Mouse (Mus musculus) MEL (cell line): Measurements from ENCODE around the gene Tsc2. TPM values are rescaled to one million over a fixed set of nuclear protein-coding genes. Genes with fewer than 3 reads are reported as not detected.

Experiments
- DNase-seq: peaks from one replicate; pipeline ENCODE4 v3.0.0; 2011; ENCODE audit warnings: low read depth, low spot score
- H3K27ac ChIP-seq: 2 replicates; pipeline ENCODE4 v1.5.1; 2012; ENCODE audit warnings: low read depth, mild to moderate bottlenecking, control low read depth, low read length, moderate library complexity; ENCODE audit not compliant: control insufficient read depth
- H3K27me3 ChIP-seq, 2 experiments: fragments of 150-350 bp in 1 of 2; sonication (generic) in 1 of 2; 2 replicates each; pipeline ENCODE4 v1.6.1; 2012; ENCODE audit warnings: low read length in 2 of 2, mild to moderate bottlenecking in 2 of 2, improper control_type of control experiment in 1 of 2, moderate library complexity in 1 of 2; ENCODE audit not compliant: insufficient read depth in 2 of 2, control insufficient read depth in 1 of 2
- H3K36me3 ChIP-seq, 2 experiments: 2 replicates each; pipeline ENCODE4 v1.6.1; 2012 to 2014; ENCODE audit warnings: low read length in 2 of 2, improper control_type of control experiment in 1 of 2, inconsistent platforms in 1 of 2, mild to moderate bottlenecking in 1 of 2; ENCODE audit not compliant: insufficient read depth in 2 of 2, control insufficient read depth in 1 of 2
- H3K4me1 ChIP-seq, 2 experiments: fragments of 150-350 bp in 1 of 2; sonication (generic) in 1 of 2; 2 replicates each; pipeline ENCODE4 v1.6.1; 2012; ENCODE audit warnings: low read length in 2 of 2, improper control_type of control experiment in 1 of 2, mild to moderate bottlenecking in 1 of 2; ENCODE audit not compliant: insufficient read depth in 2 of 2, control insufficient read depth in 1 of 2
- H3K4me3 ChIP-seq, 2 experiments: fragments of 150-350 bp in 1 of 2; sonication (generic) in 1 of 2; 2 replicates each; pipeline ENCODE4 v1.5.1; 2012; ENCODE audit warnings: low read depth in 2 of 2, low read length in 2 of 2, mild to moderate bottlenecking in 2 of 2, moderate library complexity in 2 of 2, control low read depth in 1 of 2, improper control_type of control experiment in 1 of 2; ENCODE audit not compliant: control insufficient read depth in 1 of 2, insufficient read depth in 1 of 2
- H3K79me2 ChIP-seq: 2 replicates; pipeline ENCODE4 v1.6.1; 2012; ENCODE audit warnings: mild to moderate bottlenecking, low read length, moderate library complexity; ENCODE audit not compliant: control insufficient read depth, poor library complexity, insufficient read depth
- H3K9ac ChIP-seq: 2 replicates; pipeline ENCODE4 v1.6.1; 2012; ENCODE audit warnings: low read depth, mild to moderate bottlenecking, control low read depth, low read length, moderate library complexity; ENCODE audit not compliant: control insufficient read depth, poor library complexity, severe bottlenecking
- H3K9me3 ChIP-seq: fragments of 150-350 bp; sonication (generic); replicated peaks from 2 replicates; pipeline ENCODE4 v1.6.1; 2012; ENCODE audit warnings: mild to moderate bottlenecking, low read length, improper control_type of control experiment, moderate library complexity; ENCODE audit not compliant: insufficient read depth
- BHLHE40 ChIP-seq: IDR thresholded peaks from 2 replicates; pipeline ENCODE4 v1.6.1; 2012; ENCODE audit warnings: low read depth, mild to moderate bottlenecking, inconsistent platforms, low read length, improper control_type of control experiment, borderline replicate concordance
- CHD1 ChIP-seq: IDR thresholded peaks from 2 replicates; pipeline ENCODE4 v1.6.1; 2012; ENCODE audit warnings: low read depth, mild to moderate bottlenecking, inconsistent platforms, low read length, improper control_type of control experiment
- CTCF ChIP-seq, 3 experiments: IDR thresholded peaks in 2 of 3; conservative IDR thresholded peaks in 1 of 3; 2 replicates each; pipeline ENCODE4 v1.5.1; 2011 to 2012; ENCODE audit warnings: low read length in 3 of 3, low read depth in 2 of 3, mild to moderate bottlenecking in 2 of 3, improper control_type of control experiment in 1 of 3, inconsistent platforms in 1 of 3, mixed read lengths in 1 of 3, moderate library complexity in 1 of 3; ENCODE audit not compliant: control insufficient read depth in 1 of 3, insufficient read depth in 1 of 3, poor library complexity in 1 of 3, severe bottlenecking in 1 of 3
- E2F4 ChIP-seq: IDR thresholded peaks from 2 replicates; pipeline ENCODE4 v1.6.1; 2011; ENCODE audit warnings: low read depth, low read length, improper control_type of control experiment, borderline replicate concordance
- ETS1 ChIP-seq: IDR thresholded peaks from 2 replicates; pipeline ENCODE4 v1.6.1; 2012; ENCODE audit warnings: low read depth, mild to moderate bottlenecking, inconsistent platforms, low read length, improper control_type of control experiment, moderate library complexity
- GATA1 ChIP-seq: IDR thresholded peaks from 2 replicates; pipeline ENCODE4 v1.6.1; 2011; ENCODE audit warnings: low read depth, low read length, improper control_type of control experiment
- KAT2A ChIP-seq: conservative IDR thresholded peaks from 2 replicates; pipeline ENCODE4 v1.6.1; 2012; ENCODE audit warnings: low read depth, low read length, improper control_type of control experiment, inconsistent platforms
- MAFK ChIP-seq: IDR thresholded peaks from 2 replicates; pipeline ENCODE4 v1.6.1; 2011; ENCODE audit warnings: low read depth, mild to moderate bottlenecking, low read length, improper control_type of control experiment, borderline replicate concordance
- MAX ChIP-seq: IDR thresholded peaks from 2 replicates; pipeline ENCODE4 v1.6.1; 2011; ENCODE audit warnings: low read length, improper control_type of control experiment
- MYC ChIP-seq: IDR thresholded peaks from 2 replicates; pipeline ENCODE4 v1.6.1; 2011; ENCODE audit warnings: low read depth, mild to moderate bottlenecking, low read length, improper control_type of control experiment, moderate library complexity
- NELFE ChIP-seq: IDR thresholded peaks from 2 replicates; pipeline ENCODE4 v1.6.1; 2011; ENCODE audit warnings: low read depth, low read length, improper control_type of control experiment
- NRF1 ChIP-seq: IDR thresholded peaks from 2 replicates; pipeline ENCODE4 v1.6.1; 2014; ENCODE audit warnings: low read depth, mild to moderate bottlenecking, inconsistent platforms, low read length, improper control_type of control experiment, moderate library complexity; ENCODE audit not compliant: poor library complexity, insufficient read depth, severe bottlenecking
- POLR2A ChIP-seq, 2 experiments: IDR thresholded peaks; 2 replicates each; pipeline ENCODE4 v1.6.1; 2011 to 2012; ENCODE audit warnings: low read length in 2 of 2, mild to moderate bottlenecking in 2 of 2, control low read depth in 1 of 2, improper control_type of control experiment in 1 of 2, low read depth in 1 of 2, moderate library complexity in 1 of 2; ENCODE audit not compliant: control insufficient read depth in 1 of 2, insufficient read depth in 1 of 2, poor library complexity in 1 of 2
- POLR2AphosphoS2 ChIP-seq: IDR thresholded peaks from 2 replicates; pipeline ENCODE4 v1.6.1; 2011; ENCODE audit warnings: low read length, improper control_type of control experiment
- POLR2AphosphoS5 ChIP-seq: IDR thresholded peaks from 2 replicates; pipeline ENCODE4 v1.6.1; 2012; ENCODE audit warnings: low read depth, borderline replicate concordance, mild to moderate bottlenecking, inconsistent platforms, low read length, moderate library complexity, mixed read lengths
- RAD21 ChIP-seq: IDR thresholded peaks from 2 replicates; pipeline ENCODE4 v1.6.1; 2011; ENCODE audit warnings: mild to moderate bottlenecking, low read depth, low read length, improper control_type of control experiment
- RCOR1 ChIP-seq: IDR thresholded peaks from 2 replicates; pipeline ENCODE4 v1.6.1; 2012; ENCODE audit warnings: low read depth, mild to moderate bottlenecking, inconsistent platforms, low read length, improper control_type of control experiment
- SIN3A ChIP-seq: IDR thresholded peaks from 2 replicates; pipeline ENCODE4 v1.6.1; 2012; ENCODE audit warnings: low read length, improper control_type of control experiment, inconsistent platforms
- TAL1 ChIP-seq: IDR thresholded peaks from 2 replicates; pipeline ENCODE4 v1.6.1; 2012; ENCODE audit warnings: mild to moderate bottlenecking, inconsistent platforms, low read length, moderate library complexity, mixed read lengths
- TBP ChIP-seq: IDR thresholded peaks from 2 replicates; pipeline ENCODE4 v1.8.0; 2011; ENCODE audit warnings: low read depth, low read length, improper control_type of control experiment
- ZC3H11A ChIP-seq: IDR thresholded peaks from 2 replicates; pipeline ENCODE4 v1.6.1; 2012; ENCODE audit warnings: low read depth, mild to moderate bottlenecking, inconsistent platforms, low read length, improper control_type of control experiment
- ZKSCAN1 ChIP-seq: IDR thresholded peaks from 2 replicates; pipeline ENCODE4 v1.6.1; 2012; ENCODE audit warnings: low read depth, mild to moderate bottlenecking, inconsistent platforms, low read length, improper control_type of control experiment, moderate library complexity
- ZMIZ1 ChIP-seq: IDR thresholded peaks from 2 replicates; pipeline ENCODE4 v1.6.1; 2012; ENCODE audit warnings: low read depth, mild to moderate bottlenecking, inconsistent platforms, low read length, improper control_type of control experiment, moderate library complexity
- ZNF384 ChIP-seq: IDR thresholded peaks from 2 replicates; pipeline ENCODE4 v1.6.1; 2012; ENCODE audit warnings: low read depth, mild to moderate bottlenecking, inconsistent platforms, low read length, improper control_type of control experiment
- polyA plus RNA-seq, 2 experiments: library from polyadenylated mRNA; stranded (reverse) in 1 of 2; unstranded in 1 of 2; fragments of >175 nt in 1 of 2; fragments of >200 nt in 1 of 2; gene quantifications; 2 replicates each; pipeline versions ENCODE4 v1.2.1 to v1.2.4; 2012; ENCODE audit warnings: low replicate concordance in 2 of 2, low read depth in 1 of 2; ENCODE audit not compliant: insufficient read length in 2 of 2, insufficient read depth in 1 of 2, missing spikeins in 1 of 2
- total RNA-seq: library from RNA; depleted of rRNA; stranded (reverse); fragments of 300-350 nt; gene quantifications from 2 replicates; pipeline ENCODE4 v1.2.3, GENCODE M21; 2012

Tsc2 gene
- total and polyA plus RNA-seq, 3 experiments, result 48.8 to 99.2 TPM; not detected in 1

- Histone ChIP-seq H3K36me3 (no peaks in the 10 kb centered on the region), H3K79me2 (no peaks in the 10 kb centered on the region), H3K9me3 (no peaks in the 10 kb centered on the region), H3K4me1 (no peaks in the 10 kb centered on the region), H3K4me3 (no peak overlapping the region), H3K27me3 (peaks cover 2 to 12% of the 10 kb centered on the region in 2 experiments; a peak in 3 of 4 replicates), H3K9ac (no peak overlapping the region), H3K27ac (no peak overlapping the region)
- TF ChIP-seq RAD21 (no peak), POLR2A (IDR thresholded peaks at IDR 0.05; ENCODE audit: control insufficient read depth in 1 of 2, insufficient read depth in 1 of 2, low read depth in 1 of 2, low read length in 2 of 2, poor library complexity in 1 of 2) (no peak), NRF1 (no peak), BHLHE40 (no peak), MAX (no peak), ZMIZ1 (no peak), CHD1 (no peak), ZC3H11A (no peak), MYC (no peak), ZNF384 (no peak), POLR2AphosphoS5 (no peak), MAFK (no peak), ZKSCAN1 (no peak), NELFE (no peak), SIN3A (no peak), POLR2AphosphoS2 (no peak), CTCF (IDR thresholded peaks at IDR 0.05 in 2 of 3, conservative IDR thresholded peaks at IDR 0.05 in 1 of 3; ENCODE audit: control insufficient read depth in 1 of 3, insufficient read depth in 1 of 3, low read depth in 2 of 3, low read length in 3 of 3, poor library complexity in 1 of 3, severe bottlenecking in 1 of 3) (no peak), E2F4 (no peak), KAT2A (no peak)
- DNase-seq, result no peak
Measured at GRCm38 (mm10) chr17:24644875-24645721, 12.7 kb upstream of the Tsc2 start.

GRCm38 (mm10) chr17:24644030-24644715, 11.7 kb upstream of the Tsc2 start:
- Histone ChIP-seq H3K27me3 (peaks cover 2 to 4% of the 10 kb centered on the region in 2 experiments; a peak in 2 of 4 replicates), H3K27ac (no peak overlapping the region), H3K4me3 (no peak overlapping the region), H3K9me3 (no peaks in the 10 kb centered on the region)
- TF ChIP-seq CHD1, result no peak
- no peak for TF ChIP-seq MYC
- TF ChIP-seq TBP, result no peak
- TF ChIP-seq TAL1, result no peak
- TF ChIP-seq RCOR1, result no peak
- no peak for TF ChIP-seq GATA1
- TF ChIP-seq NELFE, result no peak
- no peak for TF ChIP-seq ETS1
- TF ChIP-seq, all 39 proteins: peak for 0
- H3K4me1 ChIP-seq, result no peaks in the 10 kb centered on the region
- no peak for DNase-seq
- H3K9ac ChIP-seq, result no peak overlapping the region
- no peaks in the 10 kb centered on the region for H3K79me2 ChIP-seq
- H3K36me3 ChIP-seq, result no peaks in the 10 kb centered on the region
